Mouse (Mus musculus): ENCODE data around the gene Cav2. TPM values are rescaled to one million over a fixed set of nuclear protein-coding genes. Genes with fewer than 3 reads are reported as not detected.

Cav2 gene
- polyA plus RNA-seq, 1 experiment from 2014 or later = 6.0 TPM

- H3K4me3 ChIP-seq = no peak overlapping the region
- 77% methylated on average over 15 of the region's 15 CpGs for WGBS
- H3K4me1 ChIP-seq (replicated peaks) = no peaks in the 10 kb centered on the region
- H3K27ac ChIP-seq = no peak overlapping the region
- no peaks in the 10 kb centered on the region for H3K36me3 ChIP-seq
- H3K9me3 ChIP-seq = no peaks in the 10 kb centered on the region
- DNase-seq (ENCODE audit: low spot score) = no peak
- no peaks in the 10 kb centered on the region for H3K27me3 ChIP-seq (ENCODE audit: insufficient read depth, poor library complexity, severe bottlenecking)
Measured at GRCm38 (mm10) chr6:17316294-17317166, 35.5 kb downstream of the Cav2 start.

GRCm38 (mm10) chr6:17317167-17317524, 36.2 kb downstream of the Cav2 start:
- Histone ChIP-seq H3K36me3 (no peaks in the 10 kb centered on the region), H3K9me3 (no peaks in the 10 kb centered on the region), H3K27me3 (ENCODE audit: insufficient read depth, poor library complexity, severe bottlenecking) (no peaks in the 10 kb centered on the region), H3K4me3 (no peak overlapping the region), H3K4me1 (replicated peaks) (no peaks in the 10 kb centered on the region), H3K27ac (no peak overlapping the region)
- WGBS = 68% methylated on average over 1 of the region's 1 CpGs
- DNase-seq (ENCODE audit: low spot score) = no peak

GRCm38 (mm10) chr6:17317944-17318343, 37.0 kb downstream of the Cav2 start:
- DNase-seq (ENCODE audit: low spot score) = no peak
- H3K27me3 ChIP-seq (ENCODE audit: insufficient read depth, poor library complexity, severe bottlenecking) = no peaks in the 10 kb centered on the region
- no peak overlapping the region for H3K4me3 ChIP-seq
- no peak overlapping the region for H3K27ac ChIP-seq
- WGBS = 46% methylated on average over 1 of the region's 1 CpGs
- no peaks in the 10 kb centered on the region for H3K9me3 ChIP-seq
- no peaks in the 10 kb centered on the region for H3K36me3 ChIP-seq
- H3K4me1 ChIP-seq (replicated peaks) = no peaks in the 10 kb centered on the region

GRCm38 (mm10) chr6:17321976-17322375, 41.0 kb downstream of the Cav2 start:
- no peak overlapping the region for H3K27ac ChIP-seq
- DNase-seq (ENCODE audit: low spot score) = no peak
- H3K4me3 ChIP-seq = no peak overlapping the region

GRCm38 (mm10) chr6:17327216-17327615, 46.2 kb downstream of the Cav2 start:
- WGBS = 59% methylated on average over 11 of the region's 11 CpGs
- DNase-seq (ENCODE audit: low spot score) = no peak
- Histone ChIP-seq H3K4me3 (no peak overlapping the region), H3K4me1 (replicated peaks) (0 out of 2 replicates have a peak, but pooled peaks cover 7% of the 10 kb centered on the region), H3K36me3 (no peaks in the 10 kb centered on the region), H3K9me3 (no peaks in the 10 kb centered on the region), H3K27me3 (ENCODE audit: insufficient read depth, poor library complexity, severe bottlenecking) (no peaks in the 10 kb centered on the region), H3K27ac (no peak overlapping the region)

More at GRCm38 (mm10) chr6:17321976-17322375, 41.0 kb downstream of the Cav2 start:
- Histone ChIP-seq H3K27me3 (ENCODE audit: insufficient read depth, poor library complexity, severe bottlenecking) (no peaks in the 10 kb centered on the region), H3K36me3 (no peaks in the 10 kb centered on the region), H3K9me3 (no peaks in the 10 kb centered on the region), H3K4me1 (replicated peaks) (0 out of 2 replicates have a peak, but pooled peaks cover 1% of the 10 kb centered on the region)
- WGBS = 80% methylated on average over 6 of the region's 6 CpGs

- 87% methylated on average over 3 of the region's 3 CpGs for WGBS
- Histone ChIP-seq H3K27me3 (ENCODE audit: insufficient read depth, poor library complexity, severe bottlenecking) (no peaks in the 10 kb centered on the region), H3K36me3 (no peaks in the 10 kb centered on the region), H3K9me3 (no peaks in the 10 kb centered on the region), H3K4me1 (replicated peaks) (0 out of 2 replicates have a peak, but pooled peaks cover 7% of the 10 kb centered on the region), H3K4me3 (no peak overlapping the region), H3K27ac (no peak overlapping the region)
- DNase-seq (ENCODE audit: low spot score) = no peak
Measured at GRCm38 (mm10) chr6:17329801-17330200, 48.8 kb downstream of the Cav2 start.

GRCm38 (mm10) chr6:17337724-17338123, 56.7 kb downstream of the Cav2 start:
- Histone ChIP-seq H3K4me1 (replicated peaks) (peaks cover 10% of the 10 kb centered on the region), H3K9me3 (no peaks in the 10 kb centered on the region), H3K4me3 (no peak overlapping the region), H3K27me3 (ENCODE audit: insufficient read depth, poor library complexity, severe bottlenecking) (0 out of 2 replicates have a peak, but pooled peaks cover 3% of the 10 kb centered on the region), H3K27ac (no peak overlapping the region), H3K36me3 (no peaks in the 10 kb centered on the region)
- 84% methylated on average over 2 of the region's 2 CpGs for WGBS
- DNase-seq (ENCODE audit: low spot score) = no peak

Other genes with a start within 250 kb of the Cav2 start
- gene Tes, start 216.0 kb upstream of the Cav2 start, polyA plus RNA-seq (2016; fragmentation: Nextera tagmentation; extraction: Ambion mirVana) = 40.3 and 44.2 TPM in 2 replicates
- 7.3 and 8.2 TPM in 2 replicates for gene Cav1, start 25.1 kb downstream of the Cav2 start, polyA plus RNA-seq (2016; fragmentation: Nextera tagmentation; extraction: Ambion mirVana)
- gene Met, start 182.6 kb downstream of the Cav2 start, polyA plus RNA-seq (2016; fragmentation: Nextera tagmentation; extraction: Ambion mirVana) = 1.9 and 3.2 TPM in 2 replicates